Mouse (Mus musculus) hindbrain, embryonic 14.5 days (tissue): ENCODE measurements around the gene Cdh1. TPM values are rescaled to one million over a fixed set of nuclear protein-coding genes. Genes with fewer than 3 reads are reported as not detected.

Source experiments
- polyA plus RNA-seq: library from polyadenylated mRNA; unstranded; fragments of >200 nt; fragmentation: Nextera tagmentation; extraction: Ambion mirVana; gene quantifications from 2 replicates; pipeline ENCODE4 v1.2.1, GENCODE M21; 2014

Cdh1 gene
- polyA plus RNA-seq, 1 experiment from 2014 or later: 1.5 TPM

Other genes with a start within 250 kb of the Cdh1 start
- 40.3 and 41.7 TPM in 2 replicates for gene Zfp90, start 188.0 kb upstream of the Cdh1 start, polyA plus RNA-seq
- not detected in 2 replicates for gene 6030452D12Rik, start 102.8 kb upstream of the Cdh1 start, polyA plus RNA-seq
- gene Cdh3, start 92.5 kb upstream of the Cdh1 start, polyA plus RNA-seq: 3.8 and 4.1 TPM in 2 replicates
- 5.8 and 7.5 TPM in 2 replicates for gene Gm10073, start 29.9 kb upstream of the Cdh1 start, polyA plus RNA-seq
- gene Tango6, start 79.7 kb downstream of the Cdh1 start, polyA plus RNA-seq: 4.7 and 5.5 TPM in 2 replicates